Mouse (Mus musculus) limb, embryonic 14.5 days (tissue): ENCODE results near the gene Cpt1c. TPM values are rescaled to one million over a fixed set of nuclear protein-coding genes. Genes with fewer than 3 reads are reported as not detected.

Experiments used
- ATAC-seq: fragments of 200-750 bp; cut with Nextera tagmentation; 2 replicates; pipeline ENCODE4 v1.8.0; 2017; ENCODE audit warnings: low read depth, moderate number of reproducible peaks, moderate TSS enrichment; ENCODE audit not compliant: low FRiP score
- DNase-seq: peaks from one replicate; pipeline ENCODE4 v3.0.0-alpha.2; 2015; ENCODE audit warnings: low spot score
- H3K27ac ChIP-seq: fragments of 300-500 bp; sonication (generic); replicated peaks from 2 replicates; pipeline ENCODE4 v1.5.1; 2014; ENCODE audit warnings: low read depth, mild to moderate bottlenecking, low read length, moderate library complexity, mixed read lengths
- H3K27me3 ChIP-seq: fragments of 300-500 bp; sonication (generic); 2 replicates; pipeline ENCODE4 v1.6.1; 2014; ENCODE audit warnings: low read length, mixed read lengths; ENCODE audit not compliant: control insufficient read depth, insufficient read depth
- H3K36me3 ChIP-seq: fragments of 300-500 bp; sonication (generic); 2 replicates; pipeline ENCODE4 v1.6.1; 2014; ENCODE audit warnings: mild to moderate bottlenecking, low read length, moderate library complexity, mixed read lengths; ENCODE audit not compliant: control insufficient read depth, insufficient read depth
- H3K4me1 ChIP-seq: fragments of 300-500 bp; sonication (generic); 2 replicates; pipeline ENCODE4 v1.6.1; 2014; ENCODE audit warnings: antibody characterized with exemption, low read length, mixed read lengths; ENCODE audit not compliant: control insufficient read depth, insufficient read depth
- H3K4me2 ChIP-seq: fragments of 300-500 bp; sonication (generic); replicated peaks from 2 replicates; pipeline ENCODE4 v1.6.1; 2014; ENCODE audit warnings: low read depth, mild to moderate bottlenecking, low read length, moderate library complexity; ENCODE audit not compliant: severe bottlenecking
- H3K4me3 ChIP-seq: fragments of 300-500 bp; sonication (generic); replicated peaks from 2 replicates; pipeline ENCODE4 v1.5.1; 2014; ENCODE audit warnings: low read length
- H3K9ac ChIP-seq: fragments of 300-500 bp; sonication (generic); 2 replicates; pipeline ENCODE4 v1.6.1; 2014; ENCODE audit warnings: mild to moderate bottlenecking, low read depth, low read length, moderate library complexity; ENCODE audit not compliant: severe bottlenecking
- H3K9me3 ChIP-seq: fragments of 300-500 bp; sonication (generic); 2 replicates; pipeline ENCODE4 v1.6.1; 2016; ENCODE audit warnings: low read length; ENCODE audit not compliant: control insufficient read depth
- POLR2A ChIP-seq: fragments of 200-500 bp; IDR thresholded peaks from 2 replicates; pipeline ENCODE4 v1.8.0; 2012; ENCODE audit warnings: inconsistent platforms, mild to moderate bottlenecking, moderate library complexity, borderline replicate concordance; ENCODE audit not compliant: insufficient read depth, insufficient read length; ENCODE audit errors: extremely low read depth
- WGBS: fragments of 180-500 bp; shearing (Covaris S2); extraction: QIAGEN DNeasy Blood & Tissue Kit; methylation state at CpG from one replicate; pipeline ENCODE4 v1.1.7; 2014; 5-methylcytosine and 5-hydroxymethylcytosine counted together
- polyA plus RNA-seq, 2 experiments: library from polyadenylated mRNA; depleted of rRNA in 1 of 2; stranded (reverse) in 1 of 2; unstranded in 1 of 2; fragments of >200 nt; fragmentation: Nextera tagmentation in 1 of 2; extraction: Ambion mirVana in 1 of 2; gene quantifications; 2 replicates each; pipeline versions ENCODE4 v1.2.1 to v1.2.3; 2012 to 2014

Gene Cpt1c
- polyA plus RNA-seq, 2 experiments, result 26.3 to 78.9 TPM

DNA sequence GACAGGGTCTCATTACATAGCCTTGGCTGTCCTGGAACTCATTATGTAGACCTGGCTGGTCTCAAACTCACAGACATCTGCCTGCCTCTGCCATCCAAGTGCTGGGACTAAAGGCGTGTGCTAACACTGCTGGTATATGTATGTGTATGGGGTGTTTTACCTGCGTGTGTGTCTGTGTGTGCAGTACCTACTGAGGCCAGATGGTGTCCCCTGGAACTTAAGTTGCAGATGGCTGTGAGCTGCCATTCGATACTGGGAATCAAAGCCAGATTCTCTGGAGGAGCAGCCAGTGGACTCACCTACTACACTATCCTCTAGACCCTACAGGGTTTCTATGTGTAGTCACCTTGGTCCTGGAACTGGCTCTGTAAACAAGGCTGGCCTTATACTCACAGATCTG, 49.2 kb downstream of the Cpt1c start:
- peaks cover 37% of the 10 kb centered on the region for H3K36me3 ChIP-seq

GRCm38 (mm10) chr7:44922530-44922929, 52.1 kb downstream of the Cpt1c start:
- DNase-seq (no peak), ATAC-seq (no peak)
- H3K27me3 ChIP-seq, result no peaks in the 10 kb centered on the region
- no peak overlapping the region for H3K4me3 ChIP-seq
- H3K36me3 ChIP-seq, result peaks cover 46% of the 10 kb centered on the region
- no peak overlapping the region for H3K27ac ChIP-seq
- H3K9me3 ChIP-seq, result no peaks in the 10 kb centered on the region
- no peak for TF ChIP-seq POLR2A
- H3K4me2 ChIP-seq, result no peak overlapping the region
- H3K4me1 ChIP-seq, result peaks cover 1% of the 10 kb centered on the region; the same call in 1 of the 2 replicates
- no peak overlapping the region for H3K9ac ChIP-seq

More for the DNA sequence above, 49.2 kb downstream of the Cpt1c start:
- Histone ChIP-seq H3K4me1 (peaks cover 16% of the 10 kb centered on the region), H3K4me3 (no peak overlapping the region), H3K4me2 (no peak overlapping the region), H3K27ac (no peak overlapping the region), H3K9me3 (no peaks in the 10 kb centered on the region), H3K27me3 (no peaks in the 10 kb centered on the region), H3K9ac (no peak overlapping the region)
- no peak for DNase-seq
- no peak for ATAC-seq
- no peak for TF ChIP-seq POLR2A
- 69% methylated on average over 3 of the region's 3 CpGs for WGBS

DNA sequence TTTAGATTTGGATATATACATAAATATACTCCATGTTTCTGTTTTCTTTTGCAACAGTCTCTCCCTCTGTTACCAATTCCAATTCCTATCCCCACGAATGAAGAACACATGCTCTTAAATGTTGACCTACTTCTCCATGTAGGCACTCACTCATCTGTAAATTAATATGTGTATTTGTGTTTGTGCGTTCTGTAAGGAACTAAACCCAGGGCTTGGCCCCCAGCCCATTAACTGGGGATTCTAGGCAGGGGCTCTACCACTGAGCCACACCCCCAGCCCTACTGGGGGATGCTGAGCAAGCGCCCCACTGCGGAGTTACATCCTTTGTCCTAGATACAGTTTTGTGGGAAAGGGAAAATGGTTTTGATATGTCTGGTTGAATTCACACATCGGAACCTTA, 55.5 kb downstream of the Cpt1c start:
- no peak for TF ChIP-seq POLR2A
- ATAC-seq, result no peak
- no peak overlapping the region for H3K9ac ChIP-seq
- H3K27me3 ChIP-seq, result no peaks in the 10 kb centered on the region
- no peaks in the 10 kb centered on the region for H3K9me3 ChIP-seq
- DNase-seq, result no peak
- 82% methylated on average over 5 of the region's 5 CpGs for WGBS
- no peak overlapping the region for H3K4me3 ChIP-seq
- peaks cover 53% of the 10 kb centered on the region for H3K36me3 ChIP-seq
- no peak overlapping the region for H3K4me2 ChIP-seq
- H3K4me1 ChIP-seq, result no peaks in the 10 kb centered on the region
- H3K27ac ChIP-seq, result no peak overlapping the region

DNA sequence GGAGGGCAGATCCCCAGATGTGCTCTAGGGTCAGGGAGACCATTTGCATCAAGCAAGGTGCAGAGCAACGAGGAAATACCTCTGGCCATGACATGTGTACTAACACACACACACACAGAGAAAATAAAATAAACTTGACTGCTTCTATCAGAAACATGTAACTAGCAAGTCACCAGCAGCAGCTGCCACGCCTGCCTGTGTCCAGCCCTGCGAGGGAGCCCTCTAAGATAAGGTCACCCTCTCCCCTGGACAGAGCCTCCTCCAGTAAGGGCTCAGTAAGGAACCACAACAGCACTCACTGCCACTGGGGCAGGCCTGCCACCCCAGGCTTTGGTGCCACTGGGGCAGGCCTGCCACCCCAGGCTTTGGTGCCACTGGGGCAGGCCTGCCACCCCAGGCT, 56.4 kb downstream of the Cpt1c start:
- DNase-seq (no peak), ATAC-seq (no peak)
- no peak for TF ChIP-seq POLR2A
- Histone ChIP-seq H3K27ac (no peak overlapping the region), H3K4me3 (no peak overlapping the region), H3K4me2 (no peak overlapping the region), H3K36me3 (peaks cover 55% of the 10 kb centered on the region), H3K4me1 (no peaks in the 10 kb centered on the region), H3K27me3 (no peaks in the 10 kb centered on the region), H3K9ac (no peak overlapping the region), H3K9me3 (no peaks in the 10 kb centered on the region)
- WGBS, result 81% methylated on average over 3 of the region's 3 CpGs

DNA sequence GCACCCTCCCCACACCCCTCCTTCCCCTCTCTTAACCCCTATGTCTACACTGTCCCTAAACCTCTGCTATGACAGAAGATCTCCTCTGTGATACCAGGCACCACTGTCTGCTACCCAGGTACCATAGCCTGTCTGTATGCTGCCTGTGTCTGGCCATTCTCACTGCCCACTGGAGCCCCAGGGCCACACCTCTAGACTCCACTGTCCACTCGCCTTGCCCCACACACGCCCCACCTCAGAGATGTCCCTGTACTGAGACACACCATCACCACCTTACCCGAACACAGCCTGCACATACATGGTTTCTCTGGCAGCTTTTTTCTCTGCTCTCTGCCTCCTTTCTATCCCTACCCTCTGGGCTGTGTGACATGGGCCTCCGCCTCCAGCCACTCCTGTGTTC, 57.8 kb downstream of the Cpt1c start:
- Histone ChIP-seq H3K9ac (no peak overlapping the region), H3K36me3 (peaks cover 54% of the 10 kb centered on the region), H3K27me3 (no peaks in the 10 kb centered on the region), H3K4me3 (no peak overlapping the region), H3K27ac (no peak overlapping the region), H3K4me2 (no peak overlapping the region), H3K9me3 (no peaks in the 10 kb centered on the region), H3K4me1 (no peaks in the 10 kb centered on the region)
- 97% methylated on average over 4 of the region's 4 CpGs for WGBS
- no peak for TF ChIP-seq POLR2A
- no peak for DNase-seq
- no peak for ATAC-seq

GRCm38 (mm10) chr7:44916191-44916590, 58.5 kb downstream of the Cpt1c start:
- no peaks in the 10 kb centered on the region for H3K4me1 ChIP-seq
- H3K36me3 ChIP-seq, result peaks cover 58% of the 10 kb centered on the region
- no peaks in the 10 kb centered on the region for H3K27me3 ChIP-seq
- H3K4me3 ChIP-seq, result no peak overlapping the region
- no peak overlapping the region for H3K4me2 ChIP-seq
- WGBS, result 83% methylated on average over 6 of the region's 6 CpGs
- no peak for DNase-seq
- H3K9me3 ChIP-seq, result no peaks in the 10 kb centered on the region
- TF ChIP-seq POLR2A, result no peak
- no peak overlapping the region for H3K27ac ChIP-seq
- H3K9ac ChIP-seq, result no peak overlapping the region
- no peak for ATAC-seq
